Mouse (Mus musculus) neutrophil, adult 5-6 weeks (primary cell): ENCODE results near the gene Sfrp4. TPM values are rescaled to one million over a fixed set of nuclear protein-coding genes. Genes with fewer than 3 reads are reported as not detected.

Experiments
- ATAC-seq: fragments of 151-379, 151-347 bp; 2 replicates; pipeline ENCODE4 v1.8.0; 2017; ENCODE audit warnings: mild to moderate bottlenecking, moderate TSS enrichment; ENCODE audit not compliant: insufficient number of reproducible peaks, poor library complexity, low FRiP score, severe bottlenecking; ENCODE audit errors: extremely low read depth
- total RNA-seq: library from RNA; stranded (forward); fragments of 200-1000 nt; gene quantifications from 2 replicates; pipeline ENCODE4 v1.2.3, GENCODE M21; 2017

Gene Sfrp4
- total RNA-seq, 1 experiment from 2014 or later = not detected

DNA sequence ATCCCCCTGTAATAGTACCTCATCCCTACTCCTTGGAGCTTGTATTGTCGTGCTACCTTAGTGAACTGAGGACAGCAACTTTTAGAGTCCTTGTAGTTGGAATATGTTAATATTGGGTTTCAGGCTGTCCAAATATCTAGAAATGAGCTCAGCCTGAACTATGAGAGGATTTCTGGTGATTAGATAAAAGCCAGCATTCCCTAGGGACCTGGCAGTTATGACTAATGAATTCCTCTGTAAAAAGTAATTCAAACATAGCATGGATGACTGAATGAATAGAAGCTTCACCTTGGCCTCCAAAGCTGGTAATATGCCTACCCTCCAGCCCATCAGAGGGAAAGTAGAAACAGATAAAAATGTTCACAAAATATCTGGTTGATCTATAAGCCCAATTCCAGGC, 3.6 kb downstream of the Sfrp4 start:
- ATAC-seq = no peak

DNA sequence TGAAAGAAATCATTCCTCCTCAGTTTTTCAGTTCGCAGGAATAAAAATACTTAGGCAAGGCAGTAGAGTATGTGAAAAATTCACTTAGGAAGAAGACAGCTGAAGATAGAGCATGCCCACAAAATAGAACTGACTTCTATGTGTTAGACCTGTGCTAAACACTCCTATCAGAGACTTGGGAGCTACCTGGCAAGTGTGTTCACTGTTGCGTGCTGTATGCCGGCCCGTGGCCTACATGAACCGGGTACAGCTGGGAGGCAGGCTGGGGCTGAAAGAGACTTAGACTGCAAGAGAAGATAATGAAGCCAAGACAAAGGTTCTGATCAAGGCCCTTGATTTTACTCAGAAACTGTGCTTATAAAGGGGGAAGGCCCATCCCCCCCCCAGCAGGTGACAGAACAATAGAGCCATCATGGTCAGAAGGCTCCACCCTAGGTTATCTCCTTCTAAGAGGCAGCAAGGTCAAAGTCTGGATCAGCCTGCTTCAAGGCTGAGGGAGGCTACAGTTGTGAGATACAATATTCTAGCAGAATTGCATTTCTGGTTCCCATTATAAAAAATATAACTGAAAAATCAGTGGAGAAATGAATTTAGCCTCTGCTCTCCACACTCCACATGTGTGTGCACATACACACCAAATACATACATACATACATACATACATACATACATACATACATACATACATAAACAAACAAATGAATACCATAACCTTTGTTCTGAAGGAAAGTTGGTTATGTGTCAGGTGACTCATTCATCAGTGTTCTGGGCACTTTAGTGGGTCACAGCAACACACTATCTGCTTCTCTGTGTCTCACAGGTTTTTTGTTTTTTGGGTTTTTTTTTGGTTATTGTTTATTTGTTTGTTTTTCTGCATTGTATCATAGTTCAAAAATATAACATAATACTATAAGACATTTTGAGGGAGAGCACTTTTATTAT, 8.1 kb downstream of the Sfrp4 start:
- no peak for ATAC-seq

DNA sequence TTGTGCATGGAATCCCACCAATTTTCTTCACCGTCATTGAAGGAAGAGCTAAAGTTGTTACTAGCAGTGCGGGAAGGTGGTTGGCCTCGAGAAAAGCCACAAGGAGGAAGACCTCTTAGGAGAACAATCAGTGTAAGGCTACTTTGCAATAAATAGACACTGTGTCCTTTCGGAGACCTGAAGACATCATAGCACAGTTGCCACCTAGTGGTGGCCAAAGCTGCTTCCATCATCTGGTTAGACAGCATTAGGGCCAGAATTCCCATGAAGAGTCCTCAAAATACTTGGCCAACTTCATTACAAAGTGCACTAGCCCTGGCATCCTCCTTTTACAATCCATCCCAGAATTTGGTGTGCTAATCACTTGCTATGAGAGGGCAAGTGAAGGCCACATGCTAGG, 13.2 kb downstream of the Sfrp4 start:
- ATAC-seq = no peak

DNA sequence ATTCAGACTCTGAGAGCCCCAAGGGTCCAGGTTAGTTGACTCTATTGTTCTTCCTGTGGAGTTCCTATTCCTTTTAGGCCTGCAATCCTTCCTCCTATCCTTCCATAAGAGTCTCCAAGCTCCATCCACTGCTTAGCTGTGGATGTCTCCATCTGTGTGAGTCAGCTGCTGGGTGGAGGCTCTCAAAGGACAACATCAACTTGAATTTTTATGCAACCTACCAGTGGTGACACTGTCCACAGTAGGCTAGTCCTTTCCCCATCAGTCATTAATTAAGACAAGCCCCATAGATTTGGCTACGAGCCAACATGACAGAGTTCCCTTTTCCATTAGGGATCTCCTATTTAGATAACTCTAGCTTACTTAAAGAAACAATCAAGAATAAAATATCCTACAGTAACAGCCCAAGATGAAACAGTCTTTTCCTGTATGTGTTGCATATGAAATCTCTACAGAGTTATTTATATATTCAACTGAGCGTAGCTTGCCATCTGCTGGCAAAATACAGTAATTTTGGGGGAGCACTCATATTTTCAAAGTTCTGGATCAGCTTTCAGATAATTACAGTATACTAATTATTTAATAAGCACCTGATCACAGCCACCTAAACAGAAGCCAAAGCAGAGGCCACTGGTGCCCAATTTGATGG, 17.4 kb downstream of the Sfrp4 start:
- ATAC-seq = no peak

DNA sequence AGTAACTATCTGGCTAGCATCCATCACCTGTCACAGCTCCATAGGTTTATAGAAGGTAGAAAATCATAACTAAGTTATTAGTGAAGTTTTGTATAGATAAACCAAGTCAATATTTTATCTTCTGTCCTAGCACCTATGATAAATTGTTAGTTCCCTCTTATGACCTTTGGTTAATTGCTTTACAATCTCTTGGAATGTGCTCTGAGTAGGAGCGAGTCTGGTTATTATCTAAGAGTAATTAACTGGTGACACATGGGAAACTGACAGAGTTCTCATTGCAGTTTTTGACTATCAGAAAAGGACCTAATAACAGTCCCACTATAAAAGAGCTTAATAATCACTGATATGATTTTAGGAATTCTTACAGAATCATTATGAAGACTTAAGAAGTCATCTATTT, 20.6 kb downstream of the Sfrp4 start:
- no peak for ATAC-seq

DNA sequence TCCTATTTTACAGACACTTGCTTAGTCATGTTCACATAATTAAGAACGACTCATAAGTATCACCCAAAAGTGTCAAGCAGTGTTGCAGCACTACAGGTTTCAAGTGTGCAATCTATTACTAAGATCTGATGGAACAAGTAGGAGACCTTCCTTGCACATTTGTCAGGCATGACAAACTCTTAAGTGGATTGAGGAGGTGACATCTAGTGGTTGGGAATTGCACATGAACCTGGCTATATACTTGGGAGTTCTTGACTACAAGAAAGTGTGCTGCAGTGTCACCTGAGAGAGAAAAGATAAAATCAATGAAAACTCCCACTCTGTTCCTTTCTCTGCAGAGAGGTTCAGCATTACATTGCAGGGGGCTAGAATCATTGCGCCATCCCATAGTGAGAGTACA, 21.3 kb downstream of the Sfrp4 start:
- no peak for ATAC-seq

DNA sequence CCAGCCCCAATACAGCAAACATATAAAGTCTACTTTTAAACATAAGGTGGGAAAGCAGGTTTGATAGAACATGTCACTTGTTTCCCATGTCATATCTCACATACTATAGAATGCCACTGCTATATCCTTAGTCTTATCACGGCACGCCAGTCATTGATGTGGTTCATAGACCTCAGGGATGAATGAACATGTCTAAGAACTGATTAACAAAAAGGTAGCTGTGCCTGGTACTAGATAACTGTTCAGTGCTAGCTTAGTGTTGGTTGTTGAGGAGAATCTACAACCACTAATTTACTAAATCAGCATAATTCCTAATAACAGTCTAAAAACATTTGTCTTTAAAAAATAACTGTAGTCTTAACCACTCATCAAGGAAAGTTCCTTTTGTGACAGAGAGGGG, 26.9 kb downstream of the Sfrp4 start:
- no peak for ATAC-seq

DNA sequence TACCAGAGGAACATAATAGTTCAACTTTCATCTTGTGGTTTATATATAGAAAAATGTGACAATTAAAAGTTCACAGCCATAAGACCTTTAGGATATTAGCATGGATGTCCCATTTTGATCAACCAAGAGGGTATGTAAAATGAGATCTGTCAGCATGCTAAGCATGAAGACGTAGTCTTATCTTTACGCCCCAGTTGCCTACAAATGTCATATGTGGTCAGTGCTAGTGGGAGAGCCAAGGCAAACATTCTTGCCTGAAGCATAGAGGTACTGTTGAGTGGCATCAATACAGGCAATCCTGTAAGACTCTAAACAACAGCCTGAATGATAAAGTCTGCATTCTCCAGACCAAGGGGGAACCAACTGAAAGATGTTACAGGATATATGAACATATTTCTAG, 29.5 kb downstream of the Sfrp4 start:
- no peak for ATAC-seq

DNA sequence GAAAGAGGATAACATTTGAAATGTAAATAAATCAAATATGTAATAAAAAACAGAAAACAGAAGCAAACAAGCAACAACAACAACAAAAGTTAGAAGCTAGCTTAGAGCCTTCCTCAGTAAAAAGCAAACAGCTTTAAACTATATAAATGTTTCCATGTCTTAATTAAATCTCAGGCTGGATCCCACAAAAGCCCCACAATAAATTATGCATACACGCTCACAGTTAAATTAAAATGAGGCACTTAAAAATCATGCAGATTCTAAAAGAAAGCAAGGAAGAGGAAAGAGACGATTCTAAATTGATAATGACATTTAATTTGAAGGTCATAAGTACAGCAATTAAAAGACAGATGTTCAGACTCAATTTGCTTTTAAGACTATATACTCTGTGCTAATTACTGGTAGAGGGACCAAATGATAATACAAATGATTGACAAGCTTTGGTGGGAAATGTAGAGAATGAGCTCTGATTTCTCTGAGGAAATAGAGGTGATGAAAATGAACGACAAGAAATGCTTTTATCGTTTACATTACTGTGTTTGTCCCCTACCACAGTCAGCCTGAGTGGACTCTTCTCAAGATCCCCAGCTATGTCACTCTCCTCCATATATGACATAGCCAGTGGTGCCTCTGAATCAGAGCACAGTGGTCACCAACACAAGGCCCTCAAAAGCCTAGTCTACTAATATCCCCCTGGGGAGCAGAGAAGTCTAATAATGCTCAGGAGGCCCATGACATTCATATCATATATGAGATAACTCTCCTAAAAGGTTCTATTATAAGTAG, 45.6 kb downstream of the Sfrp4 start:
- no peak for ATAC-seq

DNA sequence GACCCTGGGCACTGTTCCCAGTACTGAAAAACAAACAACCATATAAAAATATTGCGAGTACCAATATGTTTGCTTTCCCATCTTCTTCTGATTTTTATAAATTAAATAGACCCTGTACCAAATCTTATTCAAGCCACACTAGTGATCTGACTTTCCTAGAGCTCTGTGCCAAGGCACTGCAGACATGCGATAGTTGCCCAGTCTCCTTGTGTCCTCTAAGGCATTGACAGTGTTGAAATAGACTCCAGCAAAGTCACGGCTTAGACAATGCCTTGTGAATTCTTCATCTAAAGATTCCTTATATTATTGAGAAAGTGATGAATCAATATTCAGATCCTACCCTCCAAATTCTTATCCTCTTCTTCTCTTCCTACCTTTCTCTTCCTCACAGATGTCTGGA, 51.1 kb downstream of the Sfrp4 start:
- ATAC-seq = no peak

DNA sequence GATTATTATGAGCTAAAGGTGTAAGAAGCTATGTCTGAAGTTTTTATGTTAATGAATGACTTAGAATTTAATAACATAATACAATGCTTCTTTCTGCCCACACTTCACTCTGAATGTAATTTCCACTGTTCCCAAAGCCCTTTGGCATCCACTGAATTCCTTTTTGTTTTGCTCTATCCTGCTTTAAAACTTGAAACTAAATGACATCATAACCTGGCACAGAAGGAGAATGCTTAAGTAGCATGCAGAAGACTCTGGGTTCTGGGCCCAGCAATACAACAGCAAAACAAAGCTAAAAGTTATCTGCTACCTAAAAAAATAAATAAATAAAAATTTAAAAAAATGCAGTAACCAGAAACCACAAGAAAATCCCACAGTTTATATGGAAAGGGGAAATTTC, 51.7 kb downstream of the Sfrp4 start:
- ATAC-seq = no peak

Other genes with a start within 250 kb of the Sfrp4 start
- gene Stard3nl, start 227.3 kb upstream of the Sfrp4 start, total RNA-seq = 20.4 and 25.0 TPM in 2 replicates
- not detected in 2 replicates for gene Epdr1, start 3.2 kb upstream of the Sfrp4 start, total RNA-seq
- gene Nme8, start 74.7 kb downstream of the Sfrp4 start, total RNA-seq = not detected in 2 replicates
- 42.4 and 49.0 TPM in 2 replicates for gene Gpr141, start 201.2 kb downstream of the Sfrp4 start, total RNA-seq